In genomic region chr11:70018131-70018990, GRCm38 (mm10) we compare ENCODE assay signal across 9 mouse cellular contexts. TPM values are rescaled to one million over a fixed set of nuclear protein-coding genes. Genes with fewer than 3 reads are reported as not detected.
DNase-seq lines count a peak whose midpoint lies in the region; ATAC-seq and TF ChIP-seq lines count a peak whose summit lies in the region.
"Had no signal": no experiment of that assay in that cellular context is flagged by ENCODE, and none has a peak within 500 bp of the region (broad histone marks: within the 10 kb centered on the region; RNA-seq: fewer than 3 reads in every experiment).

No protein-coding gene starts in this region.

- H3K27ac ChIP-seq in forebrain, embryonic 10.5 days, result peak overlapping the region; percentile 96
- peak overlapping the region; percentile 95 for H3K27ac ChIP-seq in hindbrain, postnatal 0 days
- peak overlapping the region; percentile 95 for H3K27ac ChIP-seq in limb, embryonic 15.5 days

- no peak for TF ChIP-seq CTCF in hindbrain, postnatal 0 days (IDR thresholded peaks at IDR 0.05; ENCODE audit: low read depth)

- peak overlapping the region; percentile 90 for H3K4me2 ChIP-seq in hindbrain, postnatal 0 days (ENCODE audit: low read depth, low read length)
- H3K4me2 ChIP-seq in limb, embryonic 15.5 days, result peak overlapping the region; percentile 90

- H3K4me1 ChIP-seq in erythroblast, embryonic 14.5 days (ENCODE audit: control insufficient read depth), result peaks cover 67% of the 10 kb centered on the region
- peaks cover 97% of the 10 kb centered on the region for H3K4me1 ChIP-seq in forebrain, embryonic 10.5 days
- peaks cover 49% of the 10 kb centered on the region for H3K4me1 ChIP-seq in hindbrain, postnatal 0 days (ENCODE audit: insufficient read depth, low read length)
- peaks cover 65% of the 10 kb centered on the region for H3K4me1 ChIP-seq in limb, embryonic 15.5 days

- peak overlapping the region; percentile 35 for H3K4me3 ChIP-seq in erythroblast, embryonic 14.5 days (replicated peaks)
- H3K4me3 ChIP-seq in forebrain, embryonic 10.5 days, result peak overlapping the region; percentile 77
- H3K4me3 ChIP-seq in hindbrain, postnatal 0 days (ENCODE audit: low read length), result peak overlapping the region; percentile 80
- peak overlapping the region; percentile 68 for H3K4me3 ChIP-seq in limb, embryonic 15.5 days

- H3K27me3 ChIP-seq in erythroblast, embryonic 14.5 days (ENCODE audit: control insufficient read depth), result peaks cover 21% of the 10 kb centered on the region
- no peaks in the 10 kb centered on the region for H3K27me3 ChIP-seq in forebrain, embryonic 10.5 days (ENCODE audit: poor library complexity, severe bottlenecking)
- H3K27me3 ChIP-seq in hindbrain, postnatal 0 days (ENCODE audit: insufficient read depth, low read length), result no peaks in the 10 kb centered on the region
- H3K27me3 ChIP-seq in limb, embryonic 15.5 days, result no peaks in the 10 kb centered on the region
- H3K27me3 ChIP-seq: Patski had no signal

- peak; percentile 47 for DNase-seq in adrenal gland, postnatal 25 days
- peak; percentile 79 for DNase-seq in forebrain, embryonic 10.5 days (ENCODE audit: extremely low spot score, low spot score)
- DNase-seq in hindbrain, postnatal 0 days (ENCODE audit: low spot score), result peak; percentile 92
- DNase-seq in naive thymus-derived CD4-positive, alpha-beta T cell, adult 2 months (ENCODE audit: low read depth), result peak; percentile 58
- DNase-seq in ovary, postnatal 36 days (ENCODE audit: low spot score), result no peak

- peak overlapping the region; percentile 92 for H3K9ac ChIP-seq in hindbrain, postnatal 0 days (replicated peaks; ENCODE audit: low read length)
- H3K9ac ChIP-seq in limb, embryonic 15.5 days, result peak overlapping the region; percentile 77

- WGBS in forebrain, embryonic 10.5 days, result 1% methylated on average over 25 of the region's 25 CpGs
- under 1% methylated on average over 24 of the region's 25 CpGs for WGBS in hindbrain, postnatal 0 days
- 2% methylated on average over 24 of the region's 25 CpGs for WGBS in limb, embryonic 15.5 days

- no peak for ATAC-seq in erythroblast, adult 5-6 weeks (replicated peaks; ENCODE audit: low FRiP score, poor library complexity, severe bottlenecking)
- ATAC-seq in hindbrain, postnatal 0 days, result peak; percentile 1; the same call in 1 of the 2 replicates
- no peak for ATAC-seq in limb, embryonic 15.5 days (ENCODE audit: insufficient number of reproducible peaks, low FRiP score, low TSS enrichment, low read depth)
- ATAC-seq: Patski had no signal

- H3K9me3 ChIP-seq in erythroblast, embryonic 14.5 days (ENCODE audit: control insufficient read depth, low read length), result peaks cover 3% of the 10 kb centered on the region; the same call in 1 of the 2 replicates
- no peaks in the 10 kb centered on the region for H3K9me3 ChIP-seq in forebrain, embryonic 10.5 days
- H3K9me3 ChIP-seq in hindbrain, postnatal 0 days (ENCODE audit: low read length), result no peaks in the 10 kb centered on the region
- no peaks in the 10 kb centered on the region for H3K9me3 ChIP-seq in limb, embryonic 15.5 days

- peaks cover 12% of the 10 kb centered on the region for H3K36me3 ChIP-seq in erythroblast, embryonic 14.5 days (ENCODE audit: control insufficient read depth)
- peaks cover 6% of the 10 kb centered on the region for H3K36me3 ChIP-seq in forebrain, embryonic 10.5 days (replicated peaks)
- H3K36me3 ChIP-seq in hindbrain, postnatal 0 days (ENCODE audit: insufficient read depth, low read length), result no peaks in the 10 kb centered on the region; the same call in 1 of the 2 replicates
- H3K36me3 ChIP-seq in limb, embryonic 15.5 days, result peaks cover 8% of the 10 kb centered on the region

RNA-seq across cellular contexts. Expression of gene Dlg4, which starts 1.6 kb away (rescaled TPM):
- 0.10 and 0.19 TPM in 2 replicates for polyA plus RNA-seq in erythroblast, embryonic 14.5 days (2012)
- total RNA-seq in erythroblast, adult 5-6 weeks (2015; ENCODE audit: low replicate concordance), result 7.7 TPM in 1 of 2 replicates, not detected in the other
- 0.17 and 0.84 TPM in 2 replicates for total RNA-seq in erythroblast, adult 5-6 weeks (2017; ENCODE audit: low replicate concordance)
- total RNA-seq in adrenal gland, postnatal 25 days (2021), result 30.7 and 31.0 TPM in 2 replicates
- polyA plus RNA-seq in forebrain, embryonic 10.5 days (2016; fragmentation: Nextera tagmentation; extraction: Ambion mirVana), result 13.8 and 15.5 TPM in 2 replicates
- 209 and 225 TPM in 2 replicates for total RNA-seq in hindbrain, postnatal 0 days (2014; rRNA removed)
- polyA plus RNA-seq in hindbrain, postnatal 0 days (2015; fragmentation: Nextera tagmentation; extraction: Ambion mirVana), result 18.8 and 22.4 TPM in 2 replicates
- 9.6 and 10.7 TPM in 2 replicates for polyA plus RNA-seq in limb, embryonic 15.5 days (2015; fragmentation: Nextera tagmentation; extraction: Ambion mirVana)

RNA-seq across cellular contexts. Expression of gene Acadvl, which starts 3.1 kb away (rescaled TPM):
- 2.9 and 3.2 TPM in 2 replicates for polyA plus RNA-seq in erythroblast, embryonic 14.5 days (2012)
- total RNA-seq in erythroblast, adult 5-6 weeks (2015; ENCODE audit: low replicate concordance), result 23.6 and 48.4 TPM in 2 replicates
- 18.6 and 20.4 TPM in 2 replicates for total RNA-seq in erythroblast, adult 5-6 weeks (2017; ENCODE audit: low replicate concordance)
- 391 and 422 TPM in 2 replicates for total RNA-seq in adrenal gland, postnatal 25 days (2021)
- polyA plus RNA-seq in forebrain, embryonic 10.5 days (2016; fragmentation: Nextera tagmentation; extraction: Ambion mirVana), result 41.0 and 44.1 TPM in 2 replicates
- total RNA-seq in hindbrain, postnatal 0 days (2014; rRNA removed), result 44.4 and 47.2 TPM in 2 replicates
- polyA plus RNA-seq in hindbrain, postnatal 0 days (2015; fragmentation: Nextera tagmentation; extraction: Ambion mirVana), result 65.2 and 75.2 TPM in 2 replicates
- polyA plus RNA-seq in limb, embryonic 15.5 days (2015; fragmentation: Nextera tagmentation; extraction: Ambion mirVana), result 92.2 and 100 TPM in 2 replicates

RNA-seq across cellular contexts. Expression of gene Dvl2, which starts 18.0 kb away (rescaled TPM):
- polyA plus RNA-seq in erythroblast, embryonic 14.5 days (2012), result 0.48 and 0.76 TPM in 2 replicates
- 1.3 and 4.2 TPM in 2 replicates for total RNA-seq in erythroblast, adult 5-6 weeks (2015; ENCODE audit: low replicate concordance)
- total RNA-seq in erythroblast, adult 5-6 weeks (2017; ENCODE audit: low replicate concordance), result 2.1 and 7.4 TPM in 2 replicates
- 19.6 and 22.3 TPM in 2 replicates for total RNA-seq in adrenal gland, postnatal 25 days (2021)
- polyA plus RNA-seq in forebrain, embryonic 10.5 days (2016; fragmentation: Nextera tagmentation; extraction: Ambion mirVana), result 44.3 and 51.6 TPM in 2 replicates
- total RNA-seq in hindbrain, postnatal 0 days (2014; rRNA removed), result 20.9 and 37.3 TPM in 2 replicates
- polyA plus RNA-seq in hindbrain, postnatal 0 days (2015; fragmentation: Nextera tagmentation; extraction: Ambion mirVana), result 18.1 and 19.3 TPM in 2 replicates
- 42.2 and 43.1 TPM in 2 replicates for polyA plus RNA-seq in limb, embryonic 15.5 days (2015; fragmentation: Nextera tagmentation; extraction: Ambion mirVana)

RNA-seq across cellular contexts. Expression of gene Phf23, which starts 22.8 kb away (rescaled TPM):
- 4.5 and 5.5 TPM in 2 replicates for polyA plus RNA-seq in erythroblast, embryonic 14.5 days (2012)
- 8.5 and 11.3 TPM in 2 replicates for total RNA-seq in erythroblast, adult 5-6 weeks (2015; ENCODE audit: low replicate concordance)
- total RNA-seq in erythroblast, adult 5-6 weeks (2017; ENCODE audit: low replicate concordance), result 7.4 and 11.0 TPM in 2 replicates
- total RNA-seq in adrenal gland, postnatal 25 days (2021), result 55.7 and 64.6 TPM in 2 replicates
- 94.5 and 96.2 TPM in 2 replicates for polyA plus RNA-seq in forebrain, embryonic 10.5 days (2016; fragmentation: Nextera tagmentation; extraction: Ambion mirVana)
- total RNA-seq in hindbrain, postnatal 0 days (2014; rRNA removed), result 34.3 and 47.9 TPM in 2 replicates
- polyA plus RNA-seq in hindbrain, postnatal 0 days (2015; fragmentation: Nextera tagmentation; extraction: Ambion mirVana), result 44.0 and 46.0 TPM in 2 replicates
- 72.2 and 81.6 TPM in 2 replicates for polyA plus RNA-seq in limb, embryonic 15.5 days (2015; fragmentation: Nextera tagmentation; extraction: Ambion mirVana)

RNA-seq across cellular contexts. Expression of gene Gabarap, which starts 27.4 kb away (rescaled TPM):
- polyA plus RNA-seq in erythroblast, embryonic 14.5 days (2012), result 50.2 and 55.8 TPM in 2 replicates
- total RNA-seq in erythroblast, adult 5-6 weeks (2015; ENCODE audit: low replicate concordance), result 328 and 394 TPM in 2 replicates
- total RNA-seq in erythroblast, adult 5-6 weeks (2017; ENCODE audit: low replicate concordance), result 127 and 214 TPM in 2 replicates
- total RNA-seq in adrenal gland, postnatal 25 days (2021), result 406 and 407 TPM in 2 replicates
- 318 and 331 TPM in 2 replicates for polyA plus RNA-seq in forebrain, embryonic 10.5 days (2016; fragmentation: Nextera tagmentation; extraction: Ambion mirVana)
- 175 and 209 TPM in 2 replicates for total RNA-seq in hindbrain, postnatal 0 days (2014; rRNA removed)
- polyA plus RNA-seq in hindbrain, postnatal 0 days (2015; fragmentation: Nextera tagmentation; extraction: Ambion mirVana), result 548 and 563 TPM in 2 replicates
- 545 and 568 TPM in 2 replicates for polyA plus RNA-seq in limb, embryonic 15.5 days (2015; fragmentation: Nextera tagmentation; extraction: Ambion mirVana)

Comparison
In these comparisons a context has a peak if more than half of its experiments do, and no peak if none do; other contexts are left out.
1. RNA of gene Dvl2, which starts 18.0 kb away (polyA plus RNA-seq): 44.3 to 51.6 TPM in forebrain, embryonic 10.5 days, 42.2 to 43.1 TPM in limb, embryonic 15.5 days and 18.1 to 19.3 TPM in hindbrain, postnatal 0 days; 0.48 to 0.76 TPM in erythroblast, embryonic 14.5 days; every median in the first group is over 10 times any median in the second.
2. Peak in every context shown above with its lines, with median percentiles within 50 percentile points of each other: H3K4me3 ChIP-seq and H3K27ac ChIP-seq.